Mouse (Mus musculus) layer of hippocampus, postnatal 10 days (tissue): ENCODE measurements around the gene Kirrel3. TPM values are rescaled to one million over a fixed set of nuclear protein-coding genes. Genes with fewer than 3 reads are reported as not detected.

Source experiments
- DNase-seq, 2 experiments: peaks; one replicate each; pipeline ENCODE4 v3.0.0; 2021; ENCODE audit warnings: low spot score in 2 of 2
- total RNA-seq, 2 experiments: library from RNA; stranded (reverse); gene quantifications; 2 replicates each; pipeline ENCODE4 v1.2.3; 2021

Gene Kirrel3
- total RNA-seq, 2 experiments from 2014 or later, result 46.5 to 47.1 TPM

GRCm38 (mm10) chr9:35050701-35051454 lies 565.2 kb downstream of the Kirrel3 start:
- peak in 1 of 2 experiments; percentile 1 for DNase-seq

DNA sequence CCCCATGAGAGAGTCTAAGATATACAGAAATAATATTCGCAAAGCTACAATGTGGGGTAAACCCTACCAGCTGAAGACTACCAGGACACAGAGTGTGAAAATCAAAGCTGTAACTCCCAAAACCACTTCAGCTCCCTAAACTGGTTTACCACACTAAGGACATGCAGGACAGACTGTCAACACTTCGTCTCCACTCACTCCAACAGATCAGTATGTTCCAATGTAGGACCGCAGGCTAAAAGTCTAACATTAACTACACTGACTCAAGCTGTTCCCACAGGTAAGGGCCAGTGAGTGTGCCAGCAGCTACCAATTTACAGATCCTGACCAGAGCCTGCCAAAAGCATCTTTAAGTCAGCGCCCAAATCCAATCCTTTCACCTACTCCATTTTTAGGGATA lies 566.0 kb downstream of the Kirrel3 start:
- peak in 1 of 2 experiments; percentile 1 for DNase-seq

GRCm38 (mm10) chr9:35052671-35053070 lies 567.0 kb downstream of the Kirrel3 start:
- peak in 1 of 2 experiments; percentile 1 for DNase-seq

DNA sequence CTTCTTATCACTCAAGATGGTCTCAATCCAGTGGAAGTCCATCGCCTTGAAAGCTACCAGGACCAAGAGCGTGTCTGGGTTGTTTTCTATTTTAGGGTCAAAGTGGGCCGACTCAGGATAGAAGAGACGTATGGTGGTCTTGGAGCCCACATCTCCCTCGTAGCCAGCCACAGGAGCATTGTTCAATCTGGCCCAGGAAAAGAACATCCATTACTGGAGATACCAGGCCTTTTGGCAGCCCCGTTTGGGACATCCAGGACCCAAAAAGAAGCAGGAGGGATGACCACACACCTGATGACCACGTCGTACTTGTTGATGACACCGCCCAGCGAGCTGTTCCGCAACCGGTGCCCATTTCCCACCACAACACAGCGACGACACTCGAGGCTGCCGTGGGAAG lies 567.4 kb downstream of the Kirrel3 start:
- DNase-seq, result no peak

DNA sequence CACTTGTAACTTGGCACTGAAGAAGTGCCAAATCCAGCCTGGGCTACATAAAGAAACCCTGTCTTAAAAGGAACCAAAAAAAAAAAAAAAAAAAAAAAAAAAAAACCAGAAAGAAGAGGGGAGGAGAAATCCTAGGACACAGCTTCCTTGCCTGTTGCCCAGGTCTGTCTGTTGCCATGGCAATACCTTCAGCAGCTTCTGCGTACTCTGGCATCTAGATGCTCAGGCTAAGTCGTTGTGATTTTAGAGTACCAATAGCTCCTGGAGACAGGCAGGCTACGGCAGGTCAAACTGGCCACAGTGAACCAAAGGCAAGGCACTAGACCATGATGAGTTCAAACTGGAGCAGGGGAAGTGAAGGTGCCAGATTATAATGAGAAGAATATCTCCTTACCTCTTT lies 568.0 kb downstream of the Kirrel3 start:
- DNase-seq, result peak in 1 of 2 experiments; percentile 1

DNA sequence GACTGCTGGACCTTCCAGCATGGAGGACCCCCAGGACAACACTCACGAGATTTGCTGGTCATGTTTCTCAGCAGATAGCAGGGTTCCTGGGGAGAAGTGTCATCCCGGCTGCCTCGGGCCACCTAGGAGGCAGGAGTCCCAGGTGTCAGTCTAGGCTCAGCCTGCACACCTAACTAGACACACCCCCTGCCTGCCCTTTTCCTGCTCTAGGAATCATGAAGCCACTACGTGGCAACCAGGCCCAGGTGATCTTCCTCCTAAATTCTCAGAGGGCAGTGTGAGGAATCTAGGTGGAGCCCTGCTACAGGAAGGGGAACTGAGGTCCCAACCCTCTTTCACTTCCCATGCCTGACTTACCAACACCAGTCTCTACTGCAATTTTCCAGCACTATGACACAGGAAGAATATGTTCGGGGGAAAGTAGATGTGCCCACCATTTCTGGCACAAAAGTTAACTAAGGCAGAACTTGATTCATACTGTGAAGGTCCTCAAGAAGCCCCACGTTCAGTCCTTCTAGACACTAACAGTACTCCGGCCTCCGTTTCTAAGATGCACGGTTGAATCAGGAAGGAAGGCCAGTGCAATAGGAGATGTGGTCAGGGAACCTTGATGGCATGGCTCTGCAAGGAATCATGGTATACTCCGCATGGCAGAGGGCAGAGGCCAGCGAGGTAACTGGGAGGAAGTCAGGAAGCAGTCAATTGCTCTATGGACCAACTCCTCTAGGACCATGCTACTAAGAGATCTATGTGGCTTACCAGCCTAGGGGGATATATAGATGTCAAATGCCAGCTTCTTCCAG lies 570.0 kb downstream of the Kirrel3 start:
- DNase-seq, result peak in 1 of 2 experiments; percentile 1

GRCm38 (mm10) chr9:35056611-35057010 lies 570.9 kb downstream of the Kirrel3 start:
- DNase-seq, result no peak

DNA sequence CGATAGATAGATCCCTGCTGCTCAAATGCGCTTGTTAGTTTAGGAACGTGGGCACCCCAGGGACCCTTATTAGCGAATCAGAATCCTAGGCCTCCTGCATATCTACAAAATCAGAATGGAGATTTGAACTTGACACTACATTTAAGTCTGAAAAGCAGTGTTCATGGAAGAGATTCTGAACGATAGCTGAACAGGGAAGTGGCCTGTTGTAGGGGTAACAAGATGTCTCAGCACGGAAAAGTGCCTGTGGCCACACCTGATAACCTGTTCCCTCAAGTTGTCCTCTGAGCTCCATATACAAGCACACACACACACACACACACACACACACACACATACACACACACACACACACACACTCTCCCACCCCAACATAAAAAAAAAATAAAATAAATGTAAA lies 571.9 kb downstream of the Kirrel3 start:
- DNase-seq, result no peak

GRCm38 (mm10) chr9:35058186-35058585 lies 572.5 kb downstream of the Kirrel3 start:
- DNase-seq, result no peak

- DNase-seq, result peak in 1 of 2 experiments; percentile 1
Observed at GRCm38 (mm10) chr9:35058596-35059354, 573.1 kb downstream of the Kirrel3 start.

DNA sequence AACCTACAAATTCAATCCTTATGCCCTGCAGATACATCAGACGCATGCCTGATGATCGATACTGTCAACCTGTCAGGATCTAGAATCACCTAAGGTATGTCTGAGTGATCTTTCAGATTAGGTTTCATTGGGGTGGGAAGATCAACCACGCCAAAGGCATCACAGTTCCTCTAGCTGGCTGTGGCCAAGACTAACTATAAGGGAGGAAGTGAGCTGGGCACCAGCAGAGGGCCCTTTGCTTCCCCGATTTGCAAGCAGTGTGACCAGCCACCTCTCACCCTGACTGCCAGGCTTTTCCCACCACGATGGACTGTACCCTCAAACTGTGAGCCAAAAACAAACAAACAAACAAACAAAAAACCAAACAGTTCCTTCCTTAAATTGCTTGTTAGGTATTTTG lies 574.2 kb downstream of the Kirrel3 start:
- peak in 1 of 2 experiments; percentile 2 for DNase-seq

GRCm38 (mm10) chr9:35061446-35061845 lies 575.8 kb downstream of the Kirrel3 start:
- peak in 1 of 2 experiments; percentile 1 for DNase-seq
